Mouse (Mus musculus) ES-E14 (cell line): ENCODE data around the gene Moxd1. TPM values are rescaled to one million over a fixed set of nuclear protein-coding genes. Genes with fewer than 3 reads are reported as not detected.

Experiments used
- DNase-seq: peaks from one replicate; pipeline ENCODE4 v3.0.0-alpha.2; 2013; ENCODE audit warnings: low read depth, low spot score
- H3K27ac ChIP-seq: 2 replicates; pipeline ENCODE4 v1.5.1; 2012; ENCODE audit warnings: low read depth, mild to moderate bottlenecking, low read length, moderate library complexity, mixed read lengths; ENCODE audit not compliant: poor library complexity, insufficient read depth, severe bottlenecking
- H3K36me3 ChIP-seq: 2 replicates; pipeline ENCODE4 v1.6.1; 2012; ENCODE audit warnings: mild to moderate bottlenecking, low read length, moderate library complexity, mixed read lengths; ENCODE audit not compliant: control insufficient read depth, poor library complexity, insufficient read depth, severe bottlenecking
- H3K4me1 ChIP-seq, 2 experiments: fragments of 150-350 bp in 1 of 2; sonication (generic) in 1 of 2; 2 replicates each; pipeline ENCODE4 v1.6.1; 2012; ENCODE audit warnings: low read length in 2 of 2, mild to moderate bottlenecking in 1 of 2, mixed read lengths in 1 of 2; ENCODE audit not compliant: control insufficient read depth in 2 of 2, insufficient read depth in 2 of 2, poor library complexity in 1 of 2
- H3K4me3 ChIP-seq, 2 experiments: fragments of 150-350 bp in 1 of 2; sonication (generic) in 1 of 2; 2 replicates each; pipeline ENCODE4 v1.5.1; 2012; ENCODE audit warnings: low read length in 2 of 2, low read depth in 1 of 2, mild to moderate bottlenecking in 1 of 2, mixed read lengths in 1 of 2; ENCODE audit not compliant: insufficient read depth in 1 of 2, poor library complexity in 1 of 2, severe bottlenecking in 1 of 2
- H3K9ac ChIP-seq: 2 replicates; pipeline ENCODE4 v1.6.1; 2012; ENCODE audit warnings: low read depth, mild to moderate bottlenecking, low read length, mixed read lengths; ENCODE audit not compliant: poor library complexity, insufficient read depth, severe bottlenecking
- H3K9me3 ChIP-seq: fragments of 150-350 bp; sonication (generic); 2 replicates; pipeline ENCODE4 v1.6.1; 2012; ENCODE audit warnings: low read depth, mild to moderate bottlenecking, low read length; ENCODE audit not compliant: control insufficient read depth, insufficient read depth
- CHD2 ChIP-seq: IDR thresholded peaks from 2 replicates; pipeline ENCODE4 v1.6.1; 2014; ENCODE audit warnings: mild to moderate bottlenecking, low read depth, low read length, inconsistent platforms
- HCFC1 ChIP-seq: IDR thresholded peaks from 2 replicates; pipeline ENCODE4 v1.6.1; 2012; ENCODE audit warnings: low read length, inconsistent platforms, borderline replicate concordance; ENCODE audit not compliant: insufficient read depth
- MAFK ChIP-seq: IDR thresholded peaks from 2 replicates; pipeline ENCODE4 v1.6.1; 2014; ENCODE audit warnings: mild to moderate bottlenecking, low read depth, low read length, inconsistent platforms; ENCODE audit not compliant: insufficient read depth
- ZC3H11A ChIP-seq: IDR thresholded peaks from 2 replicates; pipeline ENCODE4 v1.6.1; 2012; ENCODE audit warnings: low read depth, mild to moderate bottlenecking, inconsistent platforms, low read length, borderline replicate concordance
- ZNF384 ChIP-seq: IDR thresholded peaks from 2 replicates; pipeline ENCODE4 v1.6.1; 2012; ENCODE audit warnings: low read depth, low read length, inconsistent platforms
- in situ Hi-C, 2 experiments: fragments of 600-800 bp; cut with MboI; formaldehyde crosslinking; loops; one replicate each; pipeline ENCODE4 v1.15.1; 2025; ENCODE audit warnings: low sequenced_read_pairs in 2 of 2, inconsistent platforms in 1 of 2; ENCODE audit not compliant: unreplicated experiment in 2 of 2
- total RNA-seq: library from RNA; depleted of rRNA; stranded (reverse); fragments of 300-350 nt; gene quantifications from 2 replicates; pipeline ENCODE4 v1.2.3, GENCODE M21; 2012

Moxd1 gene
- total RNA-seq, 1 experiment: 2.9 TPM

DNA sequence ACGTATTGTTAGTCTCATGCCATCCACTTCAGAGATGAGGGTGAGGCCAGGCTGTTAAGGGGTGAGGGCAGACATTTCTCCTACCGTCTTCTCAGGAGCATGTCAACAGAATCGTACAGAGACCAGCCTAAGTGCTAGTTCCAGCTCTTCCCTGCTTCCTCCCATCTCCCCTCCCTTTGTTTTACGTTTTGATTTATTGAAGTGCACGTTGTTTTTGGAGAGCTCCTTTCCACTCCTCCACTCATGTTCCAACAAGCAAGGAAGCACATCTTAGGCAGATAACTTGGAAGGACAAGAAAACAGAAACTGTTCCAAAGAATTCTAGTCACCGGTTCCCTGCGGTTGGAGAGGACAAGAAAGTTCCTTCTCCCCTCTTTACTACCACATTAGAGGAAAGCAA is 52.9 kb downstream of the Moxd1 start:
- no peaks in the 10 kb centered on the region for H3K4me1 ChIP-seq
- DNase-seq: no peak
- no peak overlapping the region for H3K4me3 ChIP-seq
- TF ChIP-seq MAFK: no peak
- no peak for TF ChIP-seq ZNF384
- no peak for TF ChIP-seq HCFC1
- no peak for TF ChIP-seq CHD2
- TF ChIP-seq ZC3H11A: no peak
- in situ Hi-C loops: no loop called here
- H3K9me3 ChIP-seq: no peaks in the 10 kb centered on the region
- H3K27ac ChIP-seq: no peak overlapping the region
- no peak overlapping the region for H3K9ac ChIP-seq
- H3K36me3 ChIP-seq: no peaks in the 10 kb centered on the region

DNA sequence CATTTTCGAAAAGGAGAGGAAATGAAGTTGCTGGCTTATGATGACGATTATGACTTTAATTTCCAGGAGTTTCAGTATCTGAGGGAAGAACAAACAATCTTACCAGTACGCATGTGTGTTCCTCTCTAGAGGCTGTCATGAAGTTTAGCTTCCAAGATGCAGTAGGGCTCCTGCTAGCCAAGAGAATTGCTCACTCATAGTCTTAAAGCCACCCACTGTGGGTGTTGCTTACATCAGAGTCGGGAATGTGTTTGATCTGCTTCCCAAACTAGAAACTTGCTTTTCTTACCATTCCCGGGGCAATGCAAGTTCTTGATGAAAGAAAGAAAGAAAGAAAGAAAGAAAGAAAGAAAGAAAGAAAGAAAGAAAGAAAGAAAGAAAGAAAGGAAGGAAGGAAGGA is 59.3 kb downstream of the Moxd1 start:
- in situ Hi-C loops: no loop called here
- DNase-seq: no peak
- no peaks in the 10 kb centered on the region for H3K4me1 ChIP-seq
- TF ChIP-seq HCFC1: no peak
- no peak for TF ChIP-seq MAFK
- no peak for TF ChIP-seq ZC3H11A
- TF ChIP-seq CHD2: no peak
- no peaks in the 10 kb centered on the region for H3K36me3 ChIP-seq
- no peaks in the 10 kb centered on the region for H3K9me3 ChIP-seq
- H3K9ac ChIP-seq: no peak overlapping the region
- H3K4me3 ChIP-seq: no peak overlapping the region
- H3K27ac ChIP-seq: no peak overlapping the region

DNA sequence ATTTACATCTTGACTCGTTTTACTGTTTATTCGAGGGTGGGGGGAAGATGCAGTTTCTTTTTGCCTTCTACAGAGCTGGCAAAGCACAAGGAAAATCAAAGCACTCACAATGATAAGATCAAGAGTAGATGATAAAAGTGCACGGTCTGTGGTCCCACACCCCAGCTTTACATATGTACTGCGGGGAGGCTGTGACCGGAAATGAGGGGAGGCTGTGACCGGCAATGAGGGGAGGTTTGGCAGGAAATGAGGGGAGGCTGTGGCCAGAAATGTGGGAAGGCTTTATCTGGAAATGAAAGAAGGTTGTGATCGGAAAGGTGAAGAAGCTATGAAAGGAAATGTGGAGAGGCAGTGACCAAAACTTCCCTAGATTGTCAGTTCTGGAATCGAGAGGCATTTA is 68.3 kb downstream of the Moxd1 start:
- no peaks in the 10 kb centered on the region for H3K36me3 ChIP-seq
- H3K4me3 ChIP-seq: no peak overlapping the region
- no peak overlapping the region for H3K9ac ChIP-seq
- H3K27ac ChIP-seq: no peak overlapping the region
- no peaks in the 10 kb centered on the region for H3K9me3 ChIP-seq
- no peak for TF ChIP-seq ZC3H11A
- TF ChIP-seq CHD2: no peak
- TF ChIP-seq ZNF384: no peak
- TF ChIP-seq MAFK: no peak
- TF ChIP-seq HCFC1: no peak
- DNase-seq: no peak
- in situ Hi-C loops: no loop called here
- H3K4me1 ChIP-seq: no peaks in the 10 kb centered on the region

GRCm38 (mm10) chr10:24292671-24293070 is 69.4 kb downstream of the Moxd1 start:
- Histone ChIP-seq H3K4me1 (no peaks in the 10 kb centered on the region), H3K36me3 (no peaks in the 10 kb centered on the region), H3K4me3 (no peak overlapping the region), H3K27ac (no peak overlapping the region), H3K9me3 (no peaks in the 10 kb centered on the region), H3K9ac (no peak overlapping the region)
- no peak for TF ChIP-seq ZNF384
- no peak for TF ChIP-seq HCFC1
- no peak for TF ChIP-seq ZC3H11A
- TF ChIP-seq MAFK: no peak
- no peak for TF ChIP-seq CHD2
- in situ Hi-C loops: no loop called here
- no peak for DNase-seq

DNA sequence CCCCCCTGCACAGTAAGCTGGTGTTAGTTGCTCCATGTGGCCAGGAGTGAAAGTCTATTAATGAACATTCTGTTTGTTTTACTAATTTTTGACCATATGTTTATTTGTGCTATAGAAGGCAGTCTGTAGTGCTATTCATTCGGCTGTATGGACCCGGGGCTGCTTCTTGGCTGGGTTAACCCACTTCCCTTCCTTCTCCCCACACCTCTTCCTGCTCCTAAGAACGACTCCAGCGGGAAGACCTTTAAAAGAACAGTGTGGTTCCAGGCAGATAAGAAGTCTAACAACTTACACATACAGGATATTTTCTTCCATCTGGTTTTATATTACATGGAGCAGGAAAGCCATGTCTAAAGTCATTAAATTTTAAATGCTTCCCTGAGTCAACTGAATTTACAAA is 73.3 kb downstream of the Moxd1 start:
- H3K9ac ChIP-seq: no peak overlapping the region
- in situ Hi-C loops: loop anchor here in 1 of 2 experiments (5.0 kb wide), 1 partner anchor 114 kb away; no protein-coding TSS in a partner anchor
- H3K4me3 ChIP-seq: no peak overlapping the region
- H3K9me3 ChIP-seq: no peaks in the 10 kb centered on the region
- H3K27ac ChIP-seq: no peak overlapping the region
- DNase-seq: no peak
- no peaks in the 10 kb centered on the region for H3K36me3 ChIP-seq
- TF ChIP-seq ZC3H11A (no peak), ZNF384 (no peak), HCFC1 (no peak), CHD2 (no peak), MAFK (no peak)
- no peaks in the 10 kb centered on the region for H3K4me1 ChIP-seq
